Mouse (Mus musculus): ENCODE data around the gene Strip2. TPM values are rescaled to one million over a fixed set of nuclear protein-coding genes. Genes with fewer than 3 reads are reported as not detected.

Strip2 gene
- polyA plus RNA-seq (2016; fragmentation: Nextera tagmentation; extraction: Ambion mirVana): 0.84 and 0.87 TPM in 2 replicates

- Histone ChIP-seq H3K9me3 (no peaks in the 10 kb centered on the region), H3K4me2 (replicated peaks) (peak within 1 kb of the TSS; percentile 91), H3K4me3 (peak within 1 kb of the TSS; percentile 61), H3K9ac (peak within 1 kb of the TSS; percentile 62), H3K27ac (no peak within 1 kb of the TSS), H3K27me3 (replicated peaks) (peaks cover 19% of the 10 kb centered on the region), H3K4me1 (peaks cover 8% of the 10 kb centered on the region), H3K36me3 (no peaks in the 10 kb centered on the region)
- ATAC-seq (ENCODE audit: low FRiP score, low read depth): peak; percentile 99
- under 1% methylated on average over 67 of the region's 67 CpGs for WGBS
These were observed at the start of gene Strip2 for GRCm38 (mm10) chr6:29916530-29917382. Gene Strip2 (plus strand): TSS chr6:29917012.

GRCm38 (mm10) chr6:29868341-29868895 is 48.4 kb upstream of the Strip2 start:
- 86% methylated on average over 2 of the region's 2 CpGs for WGBS
- no peaks in the 10 kb centered on the region for H3K9me3 ChIP-seq

GRCm38 (mm10) chr6:29873654-29874053 is 43.2 kb upstream of the Strip2 start:
- Histone ChIP-seq H3K4me3 (no peak overlapping the region), H3K4me2 (replicated peaks) (no peak overlapping the region), H3K27ac (no peak overlapping the region), H3K4me1 (no peaks in the 10 kb centered on the region), H3K9ac (no peak overlapping the region), H3K27me3 (replicated peaks) (no peaks in the 10 kb centered on the region), H3K9me3 (no peaks in the 10 kb centered on the region), H3K36me3 (peaks cover 5% of the 10 kb centered on the region; the same call in 1 of the 2 replicates)
- ATAC-seq (ENCODE audit: low FRiP score, low read depth): no peak
- WGBS: 75% methylated on average over 2 of the region's 2 CpGs

More at GRCm38 (mm10) chr6:29868341-29868895, 48.4 kb upstream of the Strip2 start:
- H3K36me3 ChIP-seq: peaks cover 5% of the 10 kb centered on the region; the same call in 1 of the 2 replicates
- H3K4me2 ChIP-seq (replicated peaks): no peak overlapping the region
- H3K9ac ChIP-seq: no peak overlapping the region
- no peaks in the 10 kb centered on the region for H3K4me1 ChIP-seq
- no peak for ATAC-seq (ENCODE audit: low FRiP score, low read depth)
- no peak overlapping the region for H3K4me3 ChIP-seq
- H3K27ac ChIP-seq: no peak overlapping the region
- H3K27me3 ChIP-seq (replicated peaks): no peaks in the 10 kb centered on the region

- no peak for ATAC-seq (ENCODE audit: low FRiP score, low read depth)
- no peaks in the 10 kb centered on the region for H3K27me3 ChIP-seq (replicated peaks)
- no peak overlapping the region for H3K4me3 ChIP-seq
- no peaks in the 10 kb centered on the region for H3K9me3 ChIP-seq
- WGBS: 89% methylated on average over 5 of the region's 5 CpGs
- peaks cover 6% of the 10 kb centered on the region; the same call in 1 of the 2 replicates for H3K36me3 ChIP-seq
- H3K9ac ChIP-seq: no peak overlapping the region
- H3K4me1 ChIP-seq: no peaks in the 10 kb centered on the region
- H3K4me2 ChIP-seq (replicated peaks): no peak overlapping the region
- H3K27ac ChIP-seq: no peak overlapping the region
These were observed 41.2 kb upstream of the Strip2 start for GRCm38 (mm10) chr6:29875576-29875975.

GRCm38 (mm10) chr6:29876782-29877181 is 40.0 kb upstream of the Strip2 start:
- Histone ChIP-seq H3K9me3 (no peaks in the 10 kb centered on the region), H3K9ac (no peak overlapping the region), H3K4me1 (no peaks in the 10 kb centered on the region), H3K4me2 (replicated peaks) (no peak overlapping the region), H3K4me3 (no peak overlapping the region), H3K27ac (no peak overlapping the region), H3K36me3 (peaks cover 4% of the 10 kb centered on the region; the same call in 1 of the 2 replicates), H3K27me3 (replicated peaks) (no peaks in the 10 kb centered on the region)
- WGBS: 88% methylated on average over 4 of the region's 4 CpGs
- ATAC-seq (ENCODE audit: low FRiP score, low read depth): no peak

GRCm38 (mm10) chr6:29879579-29879978 is 37.2 kb upstream of the Strip2 start:
- Histone ChIP-seq H3K36me3 (peaks cover 4% of the 10 kb centered on the region), H3K4me1 (no peaks in the 10 kb centered on the region), H3K9me3 (no peaks in the 10 kb centered on the region), H3K27me3 (replicated peaks) (no peaks in the 10 kb centered on the region), H3K4me3 (no peak overlapping the region), H3K9ac (no peak overlapping the region), H3K4me2 (replicated peaks) (no peak overlapping the region), H3K27ac (no peak overlapping the region)
- no peak for ATAC-seq (ENCODE audit: low FRiP score, low read depth)

- H3K9ac ChIP-seq: no peak overlapping the region
- ATAC-seq (ENCODE audit: low FRiP score, low read depth): no peak
- peaks cover 7% of the 10 kb centered on the region for H3K36me3 ChIP-seq
- no peaks in the 10 kb centered on the region for H3K27me3 ChIP-seq (replicated peaks)
- no peaks in the 10 kb centered on the region for H3K9me3 ChIP-seq
- no peak overlapping the region for H3K4me2 ChIP-seq (replicated peaks)
- no peak overlapping the region for H3K4me3 ChIP-seq
- no peaks in the 10 kb centered on the region for H3K4me1 ChIP-seq
- 95% methylated on average over 3 of the region's 3 CpGs for WGBS
- no peak overlapping the region for H3K27ac ChIP-seq
These were observed 36.0 kb upstream of the Strip2 start for GRCm38 (mm10) chr6:29880796-29881195.

GRCm38 (mm10) chr6:29881936-29882335 is 34.9 kb upstream of the Strip2 start:
- no peak for ATAC-seq (ENCODE audit: low FRiP score, low read depth)

GRCm38 (mm10) chr6:29882870-29883269 is 33.9 kb upstream of the Strip2 start:
- ATAC-seq (ENCODE audit: low FRiP score, low read depth): no peak
- Histone ChIP-seq H3K27ac (no peak overlapping the region), H3K4me2 (replicated peaks) (no peak overlapping the region)

More at GRCm38 (mm10) chr6:29881936-29882335, 34.9 kb upstream of the Strip2 start:
- Histone ChIP-seq H3K4me3 (no peak overlapping the region), H3K4me1 (no peaks in the 10 kb centered on the region), H3K27me3 (replicated peaks) (no peaks in the 10 kb centered on the region), H3K9ac (no peak overlapping the region), H3K9me3 (no peaks in the 10 kb centered on the region), H3K36me3 (peaks cover 7% of the 10 kb centered on the region), H3K4me2 (replicated peaks) (no peak overlapping the region), H3K27ac (no peak overlapping the region)
- WGBS: 92% methylated on average over 2 of the region's 2 CpGs

GRCm38 (mm10) chr6:29891151-29891550 is 25.7 kb upstream of the Strip2 start:
- no peak overlapping the region for H3K27ac ChIP-seq
- WGBS: 84% methylated on average over 11 of the region's 11 CpGs
- no peaks in the 10 kb centered on the region for H3K36me3 ChIP-seq
- no peaks in the 10 kb centered on the region for H3K27me3 ChIP-seq (replicated peaks)
- no peak overlapping the region for H3K4me3 ChIP-seq
- no peaks in the 10 kb centered on the region for H3K9me3 ChIP-seq
- H3K9ac ChIP-seq: no peak overlapping the region
- H3K4me2 ChIP-seq (replicated peaks): no peak overlapping the region
- no peak for ATAC-seq (ENCODE audit: low FRiP score, low read depth)
- H3K4me1 ChIP-seq: no peaks in the 10 kb centered on the region

More at GRCm38 (mm10) chr6:29882870-29883269, 33.9 kb upstream of the Strip2 start:
- no peaks in the 10 kb centered on the region for H3K9me3 ChIP-seq
- WGBS: 76% methylated on average over 6 of the region's 6 CpGs
- no peak overlapping the region for H3K9ac ChIP-seq
- peaks cover 7% of the 10 kb centered on the region for H3K36me3 ChIP-seq
- H3K4me3 ChIP-seq: no peak overlapping the region
- H3K4me1 ChIP-seq: no peaks in the 10 kb centered on the region
- no peaks in the 10 kb centered on the region for H3K27me3 ChIP-seq (replicated peaks)

- Histone ChIP-seq H3K9me3 (no peaks in the 10 kb centered on the region), H3K27me3 (replicated peaks) (no peaks in the 10 kb centered on the region), H3K4me1 (no peaks in the 10 kb centered on the region), H3K36me3 (peaks cover 17% of the 10 kb centered on the region; the same call in 1 of the 2 replicates), H3K4me2 (replicated peaks) (no peak overlapping the region), H3K27ac (no peak overlapping the region), H3K4me3 (no peak overlapping the region), H3K9ac (no peak overlapping the region)
- WGBS: 94% methylated on average over 3 of the region's 3 CpGs
- ATAC-seq (ENCODE audit: low FRiP score, low read depth): no peak
These were observed 19.8 kb upstream of the Strip2 start for GRCm38 (mm10) chr6:29896976-29897375.

- ATAC-seq (ENCODE audit: low FRiP score, low read depth): no peak
- no peak overlapping the region for H3K4me2 ChIP-seq (replicated peaks)
- H3K27ac ChIP-seq: no peak overlapping the region
- no peaks in the 10 kb centered on the region for H3K4me1 ChIP-seq
- no peaks in the 10 kb centered on the region for H3K9me3 ChIP-seq
- WGBS: 98% methylated on average over 1 of the region's 1 CpGs
- no peaks in the 10 kb centered on the region for H3K27me3 ChIP-seq (replicated peaks)
- no peak overlapping the region for H3K9ac ChIP-seq
- peaks cover 17% of the 10 kb centered on the region; the same call in 1 of the 2 replicates for H3K36me3 ChIP-seq
- no peak overlapping the region for H3K4me3 ChIP-seq
These were observed 15.4 kb upstream of the Strip2 start for GRCm38 (mm10) chr6:29901450-29901849.
